Mouse (Mus musculus): ENCODE data around the gene Hyal1.
A peak's percentile ranks its signal among the peaks of the same experiment; 100 is the strongest.

The Hyal1 gene

DNA sequence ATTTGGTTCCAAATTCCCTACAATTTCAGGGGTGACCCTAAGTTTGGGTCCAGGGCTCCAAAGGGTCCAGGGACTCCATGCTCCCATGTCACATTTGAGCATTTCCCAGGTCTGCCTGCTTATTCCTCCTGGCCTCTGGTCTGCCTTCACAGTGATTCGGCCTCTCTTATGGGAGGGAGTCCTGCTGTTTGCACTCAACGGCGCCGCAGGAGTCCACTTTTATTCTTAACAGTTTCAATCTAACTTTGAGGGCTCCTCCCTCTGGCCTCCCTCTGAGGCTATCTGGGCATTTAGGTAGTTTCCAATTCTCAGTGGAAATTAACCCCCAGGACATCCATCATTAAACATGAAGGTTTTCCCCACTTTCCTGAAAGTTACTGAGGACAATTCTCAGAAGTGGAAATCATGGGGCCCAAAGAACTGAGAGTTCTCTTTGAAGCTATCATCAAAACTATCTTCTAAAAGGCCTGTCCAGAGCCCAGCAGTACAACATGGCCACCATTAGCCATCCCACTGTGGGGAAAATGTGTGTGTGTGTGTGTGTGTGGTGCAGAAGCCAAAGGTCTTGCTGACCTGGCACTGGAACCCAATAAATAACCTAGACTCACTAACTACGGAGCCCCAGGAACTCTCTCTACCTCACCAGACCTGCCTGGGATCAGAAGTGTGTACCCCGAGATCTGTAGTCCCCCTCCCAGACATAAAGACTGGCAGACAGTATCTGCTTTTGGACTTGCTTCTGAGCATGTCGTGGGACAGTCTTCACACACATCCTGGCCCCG lies 17.7 kb downstream of the Hyal1 start:
- DNase-seq (ENCODE audit: low spot score in 2 of 2): no peak

DNA sequence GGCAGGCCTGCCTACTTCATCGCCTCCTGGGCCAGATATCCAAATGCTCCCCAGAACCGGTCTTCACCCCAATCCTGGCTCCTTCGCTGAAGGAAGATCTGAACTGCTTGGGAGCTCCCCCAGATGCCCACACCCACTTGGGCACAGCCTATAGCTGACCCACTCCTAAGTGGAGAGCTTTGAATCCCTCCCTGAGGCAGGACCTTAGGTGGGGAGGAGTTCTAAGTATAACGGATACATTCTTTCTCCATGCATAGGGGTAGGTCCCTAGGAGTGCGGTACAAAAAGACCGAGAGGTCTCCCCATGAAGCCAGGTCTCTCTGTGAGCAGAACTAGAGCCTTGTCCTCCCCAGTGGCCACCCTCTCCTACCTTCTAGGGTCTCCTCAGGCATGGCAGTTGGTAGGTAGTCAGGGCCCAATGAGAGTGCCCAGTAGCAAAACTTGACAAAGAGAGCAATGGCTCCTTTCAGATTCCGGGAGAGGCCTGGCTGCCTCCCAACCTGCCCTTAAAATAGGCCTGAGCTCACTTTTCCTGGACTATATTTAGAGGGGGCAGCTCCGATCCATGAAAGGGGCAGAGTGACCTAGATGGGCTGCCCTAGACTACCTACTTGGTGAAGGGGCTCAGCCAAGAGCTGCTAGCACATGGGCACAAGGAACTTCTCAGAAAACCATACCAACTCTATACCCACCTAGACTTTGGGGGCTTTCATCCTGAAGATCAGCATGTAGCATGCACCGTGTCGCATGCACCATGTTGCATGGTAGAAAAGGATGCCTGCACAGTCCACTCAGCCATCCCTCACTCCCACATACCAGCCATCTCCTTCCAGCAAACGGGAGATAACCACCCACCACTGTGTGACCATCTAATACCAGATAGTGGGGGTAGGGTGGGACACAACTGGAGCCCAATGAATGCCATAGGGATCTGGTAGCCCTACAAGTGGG lies 20.2 kb downstream of the Hyal1 start:
- DNase-seq (ENCODE audit: low spot score in 2 of 2): no peak

- DNase-seq (ENCODE audit: low spot score in 2 of 2): no peak
These were observed 21.7 kb downstream of the Hyal1 start for GRCm38 (mm10) chr9:107598385-107598784.

GRCm38 (mm10) chr9:107599433-107599832 lies 22.7 kb downstream of the Hyal1 start:
- no peak for DNase-seq (ENCODE audit: low spot score in 2 of 2)

GRCm38 (mm10) chr9:107599842-107600241 lies 23.1 kb downstream of the Hyal1 start:
- DNase-seq (ENCODE audit: low spot score in 2 of 2): no peak

GRCm38 (mm10) chr9:107600745-107601144 lies 24.0 kb downstream of the Hyal1 start:
- no peak for DNase-seq (ENCODE audit: low spot score in 2 of 2)

DNA sequence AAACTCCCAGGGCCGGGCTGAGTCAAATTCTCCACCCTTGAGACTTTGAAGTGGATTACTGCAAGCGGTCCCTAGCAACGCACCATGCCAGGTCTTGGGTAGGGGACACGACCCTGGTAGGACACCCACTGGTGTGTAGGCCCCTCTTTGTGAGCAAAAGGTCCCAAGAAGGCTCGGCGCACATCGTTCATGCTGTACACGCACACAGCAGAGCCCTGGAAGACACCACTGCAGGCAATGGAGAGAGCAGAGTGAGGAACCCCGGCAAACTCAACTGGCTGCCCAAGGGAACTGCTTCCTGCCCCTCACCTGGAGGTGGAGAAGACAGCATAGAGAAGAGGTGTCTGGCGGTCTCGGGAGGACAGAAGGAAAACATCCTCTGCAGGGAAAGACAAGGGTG lies 24.5 kb downstream of the Hyal1 start:
- no peak for DNase-seq (ENCODE audit: low spot score in 2 of 2)

DNA sequence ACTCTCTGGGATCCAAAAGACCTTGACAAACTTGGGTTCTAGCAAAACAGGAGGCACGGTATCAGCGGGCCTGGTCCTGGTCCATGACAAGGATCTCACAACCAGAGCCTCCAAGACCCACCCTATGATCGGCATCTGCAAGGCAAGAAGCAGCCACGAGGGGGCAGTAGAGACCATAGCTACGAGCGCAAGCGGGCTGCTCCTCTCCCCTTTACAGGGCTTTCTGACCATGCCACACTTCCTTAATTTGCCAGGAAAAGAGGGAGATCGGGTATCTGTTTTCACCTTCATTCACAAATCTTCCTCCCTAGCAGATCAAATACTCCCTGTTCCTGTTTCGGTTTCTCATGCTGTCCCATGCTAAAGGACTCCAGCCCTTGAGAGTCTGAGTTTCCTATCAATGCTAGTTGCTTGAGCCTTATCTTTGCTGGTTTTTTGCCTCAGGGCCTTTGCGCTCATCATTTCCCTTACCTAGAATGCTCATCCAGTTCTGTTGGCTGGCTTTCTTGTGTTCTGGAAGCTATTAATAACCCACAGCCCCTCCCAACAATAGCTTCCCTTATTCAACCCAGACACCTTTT lies 25.4 kb downstream of the Hyal1 start:
- peak; percentile 84 to 88 for DNase-seq (ENCODE audit: low spot score in 2 of 2)

DNA sequence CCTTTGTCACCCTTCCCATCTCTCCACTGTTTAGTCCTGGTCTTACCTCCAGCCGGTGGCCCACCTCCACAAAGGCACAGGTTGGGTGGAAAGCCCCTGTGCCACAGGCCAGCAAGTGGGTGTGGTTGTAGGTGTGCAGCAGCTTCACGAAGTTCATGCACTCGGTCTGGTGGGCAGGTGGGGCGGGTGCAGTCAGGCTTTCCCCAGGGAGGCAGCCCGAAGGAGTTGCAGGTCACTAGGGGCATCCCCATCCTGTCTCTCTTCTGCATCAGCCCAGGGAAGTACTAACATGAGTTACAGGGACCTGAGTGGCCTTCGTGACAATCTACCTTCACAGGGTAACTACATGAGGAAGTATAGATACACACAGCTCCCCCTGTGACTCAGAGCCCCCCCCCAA lies 26.5 kb downstream of the Hyal1 start:
- peak in 1 of 2 experiments; percentile 60 for DNase-seq (ENCODE audit: low spot score in 2 of 2)

GRCm38 (mm10) chr9:107605041-107605661 lies 28.4 kb downstream of the Hyal1 start:
- no peak for DNase-seq (ENCODE audit: low spot score in 2 of 2)

DNA sequence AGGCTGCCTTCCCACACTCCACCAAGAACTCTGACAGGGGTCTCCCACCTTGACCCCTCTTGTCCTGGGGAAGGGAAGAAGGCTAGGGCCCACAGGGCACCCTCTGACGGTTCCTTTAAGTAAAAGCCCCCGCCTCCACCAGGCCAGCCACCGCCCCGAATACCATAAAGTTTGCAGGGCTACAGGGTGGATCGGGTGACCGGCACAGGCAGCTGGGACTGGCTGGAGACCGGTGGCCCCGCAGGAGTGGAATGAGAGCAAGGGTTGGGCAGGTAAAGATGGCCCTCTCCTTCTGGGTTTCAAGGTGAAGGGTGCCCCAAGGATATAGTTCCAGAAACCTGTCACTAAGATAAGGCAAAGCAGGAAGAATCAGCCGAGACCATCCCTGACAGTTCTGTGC lies 29.9 kb downstream of the Hyal1 start:
- no peak for DNase-seq (ENCODE audit: low spot score in 2 of 2)

- DNase-seq (ENCODE audit: low spot score in 2 of 2): no peak
These were observed 30.3 kb downstream of the Hyal1 start for GRCm38 (mm10) chr9:107607036-107607435.

DNA sequence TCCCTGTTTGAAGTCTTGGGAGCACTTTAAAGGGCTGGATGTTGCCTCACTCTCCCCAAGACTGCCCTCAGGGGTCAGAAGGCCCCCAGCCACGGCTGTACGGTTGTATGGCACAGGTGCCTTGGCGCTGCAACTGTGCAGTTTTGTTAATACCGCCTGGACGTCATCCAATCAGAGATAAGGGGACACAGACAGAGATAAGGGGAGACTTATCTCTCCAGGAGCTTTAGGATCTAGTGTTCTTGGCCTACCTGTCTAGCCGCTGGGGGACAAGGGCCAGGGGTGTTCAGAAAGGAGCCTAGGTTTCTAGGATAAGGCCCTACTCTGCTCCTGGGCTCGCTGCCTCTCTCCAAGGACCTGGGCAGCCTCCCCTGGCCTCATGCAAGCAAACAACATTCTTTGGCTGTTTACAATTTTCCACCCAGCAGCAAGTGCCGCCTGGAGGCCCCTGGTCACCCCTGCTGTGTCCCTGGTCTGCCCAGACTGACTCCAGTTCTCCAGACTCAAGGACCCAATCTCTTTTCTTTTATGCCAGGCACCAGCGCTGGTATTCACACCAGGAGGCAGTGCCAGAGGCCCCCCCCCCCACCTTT lies 31.0 kb downstream of the Hyal1 start:
- no peak for DNase-seq (ENCODE audit: low spot score in 2 of 2)

DNA sequence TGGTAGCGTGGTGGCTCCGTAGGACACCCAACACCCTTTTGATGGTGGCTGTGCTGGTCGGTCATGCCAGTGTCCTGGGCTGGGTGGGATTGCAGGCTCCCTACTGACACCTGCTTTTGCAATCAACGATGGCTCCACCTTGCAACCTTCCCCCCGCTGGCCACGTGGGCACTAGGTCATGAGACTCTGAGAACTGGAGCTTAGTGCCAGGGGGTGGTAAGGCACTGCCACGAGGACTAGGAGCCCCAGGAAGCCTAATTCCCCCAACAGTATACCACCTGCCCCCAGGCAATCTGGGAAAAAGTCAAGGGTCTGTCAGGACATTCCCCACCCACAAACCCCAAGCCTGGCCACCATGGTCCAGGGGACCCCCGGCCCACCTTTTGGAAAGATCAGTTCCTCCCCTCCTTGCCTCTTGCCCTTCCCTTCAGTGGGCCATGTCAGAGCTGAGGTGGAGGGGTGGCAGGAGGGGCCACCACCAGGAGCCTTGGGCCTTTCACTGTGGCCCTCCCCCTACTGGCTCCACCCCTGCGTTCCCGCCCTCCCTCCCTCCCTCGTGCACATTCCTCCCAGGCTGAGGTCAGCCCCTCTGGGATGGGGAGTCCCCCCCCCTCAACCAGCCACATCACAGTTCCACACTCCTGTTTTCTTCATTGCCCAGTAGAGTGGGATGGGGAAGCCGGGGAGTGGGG lies 32.2 kb downstream of the Hyal1 start, which contains the start of gene Sema3b:
Sema3b (minus strand) TSS at position 489 of the 692 bp plus-strand sequence.
- DNase-seq (ENCODE audit: low spot score in 2 of 2): no peak

- DNase-seq (ENCODE audit: low spot score in 2 of 2): no peak
These were observed 32.7 kb downstream of the Hyal1 start for GRCm38 (mm10) chr9:107609433-107609830.

DNA sequence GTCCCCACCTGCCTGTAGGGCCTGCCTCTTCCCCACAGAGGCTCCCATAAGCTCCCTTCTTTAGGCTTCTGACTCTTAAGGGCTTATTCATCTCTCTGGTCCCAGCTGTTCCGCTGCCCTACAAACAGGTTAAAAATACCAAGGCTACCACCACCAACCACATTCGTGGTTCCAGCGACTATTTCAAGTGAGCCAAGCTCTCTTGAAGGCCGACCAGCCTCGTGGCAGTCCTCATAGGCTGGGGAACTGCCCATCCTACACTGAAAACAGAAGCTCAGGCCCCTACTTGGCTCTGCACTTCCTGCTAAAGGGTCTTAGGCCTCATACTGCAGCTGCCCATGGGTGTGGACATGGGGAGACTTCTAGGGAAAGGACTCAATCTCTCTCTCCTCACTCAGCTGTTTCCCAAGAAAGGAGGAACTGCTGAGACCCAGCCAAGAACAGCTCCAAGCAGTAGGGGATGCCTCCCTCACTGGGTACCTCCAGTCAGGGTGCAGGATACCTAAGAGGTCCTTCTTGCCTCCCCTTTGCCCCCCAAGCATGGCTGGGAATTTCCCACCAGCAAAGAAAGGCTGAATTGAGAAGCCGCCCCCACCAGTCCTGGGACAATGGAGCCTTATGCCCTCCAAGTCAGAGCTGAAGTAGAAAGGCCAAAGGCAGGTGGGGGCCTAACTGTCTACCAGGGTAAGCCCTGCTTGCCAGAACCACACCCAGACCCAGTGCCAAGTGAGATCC lies 34.9 kb downstream of the Hyal1 start:
- DNase-seq (ENCODE audit: low spot score in 2 of 2): no peak

DNA sequence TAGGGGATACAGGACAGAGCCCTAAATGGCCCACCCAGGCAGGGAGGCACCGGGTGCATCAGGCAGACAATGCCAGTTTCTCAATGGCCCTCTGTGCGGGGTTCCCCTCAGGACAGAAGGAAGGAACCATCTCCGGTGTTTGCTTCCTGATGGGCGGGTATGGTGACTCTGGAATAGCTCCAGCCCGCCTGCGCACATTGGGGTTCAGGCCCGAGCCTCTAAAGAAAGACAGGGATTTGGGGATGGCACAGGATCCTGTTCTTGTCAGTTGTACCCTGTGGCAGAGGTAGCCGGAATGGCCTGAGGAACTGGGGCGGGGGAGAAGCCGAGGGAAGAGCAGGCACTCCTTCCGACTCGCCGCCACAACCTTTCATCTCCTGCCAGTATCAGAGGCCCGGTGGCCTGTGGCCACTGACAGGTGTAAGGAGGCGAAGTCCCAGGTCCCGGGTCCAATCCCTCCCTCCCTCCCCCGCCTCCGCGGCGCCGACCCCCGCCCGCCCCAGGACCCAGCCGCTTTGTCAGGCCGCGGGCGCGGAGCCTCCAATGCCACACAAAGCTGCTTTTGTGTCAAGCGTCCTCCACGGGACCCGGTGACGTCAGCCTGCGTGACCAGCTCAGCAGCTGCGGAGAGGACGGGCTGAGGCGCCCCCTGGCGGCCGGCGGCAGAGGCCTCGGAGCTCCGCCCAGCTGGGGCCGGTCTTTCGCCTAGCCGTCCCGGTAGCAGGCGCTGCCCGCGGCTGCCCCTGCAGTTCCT lies 35.6 kb downstream of the Hyal1 start:
- DNase-seq (ENCODE audit: low spot score in 2 of 2): peak; percentile 94 to 96

GRCm38 (mm10) chr9:107612945-107613569 lies 36.3 kb downstream of the Hyal1 start:
- DNase-seq (ENCODE audit: low spot score in 2 of 2): no peak

DNA sequence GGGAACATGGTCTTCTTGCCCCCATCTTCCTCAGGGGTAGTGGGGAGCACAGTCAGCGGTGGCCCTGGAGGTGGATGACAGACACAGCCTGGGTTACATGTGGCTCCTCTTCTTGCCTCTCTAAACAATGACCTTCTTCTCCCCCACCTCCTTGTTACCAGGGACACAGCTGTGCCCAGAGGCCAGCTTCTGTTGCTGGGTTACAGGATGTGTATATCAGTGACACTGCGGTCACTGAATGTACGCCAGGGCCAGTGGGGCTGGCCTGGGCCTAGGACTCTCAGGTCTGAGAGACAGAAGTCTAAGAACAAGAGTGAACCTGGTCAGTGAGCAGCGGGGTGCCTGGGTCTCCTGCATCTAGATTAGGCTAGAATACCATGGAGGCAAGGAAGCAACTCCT lies 38.3 kb downstream of the Hyal1 start:
- DNase-seq (ENCODE audit: low spot score in 2 of 2): no peak
